Mouse (Mus musculus) intestine, embryonic 15.5 days (tissue): ENCODE data around the gene Deup1. TPM values are rescaled to one million over a fixed set of nuclear protein-coding genes. Genes with fewer than 3 reads are reported as not detected.
A peak's percentile ranks its signal among the peaks of the same experiment; 100 is the strongest.

Experiments
- ATAC-seq: fragments of 200-750 bp; cut with Nextera tagmentation; 2 replicates; pipeline ENCODE4 v1.8.0; 2017; ENCODE audit warnings: moderate TSS enrichment, moderate library complexity
- H3K27ac ChIP-seq: fragments of 300-500 bp; sonication (generic); 2 replicates; pipeline ENCODE4 v1.5.1; 2015; ENCODE audit warnings: mild to moderate bottlenecking, inconsistent platforms
- H3K27me3 ChIP-seq: fragments of 300-500 bp; sonication (generic); replicated peaks from 2 replicates; pipeline ENCODE4 v1.6.1; 2015; ENCODE audit warnings: inconsistent platforms
- H3K36me3 ChIP-seq: fragments of 300-500 bp; sonication (generic); 2 replicates; pipeline ENCODE4 v1.6.1; 2015; ENCODE audit warnings: inconsistent platforms
- H3K4me1 ChIP-seq: fragments of 300-500 bp; sonication (generic); replicated peaks from 2 replicates; pipeline ENCODE4 v1.6.1; 2015; ENCODE audit warnings: inconsistent platforms
- H3K4me2 ChIP-seq: fragments of 300-500 bp; sonication (generic); replicated peaks from 2 replicates; pipeline ENCODE4 v1.6.1; 2015; ENCODE audit warnings: mild to moderate bottlenecking, inconsistent platforms
- H3K4me3 ChIP-seq: fragments of 300-500 bp; sonication (generic); replicated peaks from 2 replicates; pipeline ENCODE4 v1.5.1; 2015; ENCODE audit warnings: inconsistent platforms
- H3K9ac ChIP-seq: fragments of 300-500 bp; sonication (generic); 2 replicates; pipeline ENCODE4 v1.6.1; 2015; ENCODE audit warnings: inconsistent platforms
- H3K9me3 ChIP-seq: fragments of 300-500 bp; sonication (generic); 2 replicates; pipeline ENCODE4 v1.6.1; 2016; ENCODE audit warnings: inconsistent platforms
- WGBS: fragments of 180-500 bp; shearing (Covaris S2); methylation state at CpG from one replicate; pipeline ENCODE4 v1.1.7; 2015; 5-methylcytosine and 5-hydroxymethylcytosine counted together
- polyA plus RNA-seq: library from polyadenylated mRNA; unstranded; fragments of >200 nt; fragmentation: Nextera tagmentation; extraction: Ambion mirVana; gene quantifications from 2 replicates; pipeline ENCODE4 v1.2.1, GENCODE M21; 2015

The Deup1 gene
- polyA plus RNA-seq: 0.16 and 0.25 TPM in 2 replicates

DNA sequence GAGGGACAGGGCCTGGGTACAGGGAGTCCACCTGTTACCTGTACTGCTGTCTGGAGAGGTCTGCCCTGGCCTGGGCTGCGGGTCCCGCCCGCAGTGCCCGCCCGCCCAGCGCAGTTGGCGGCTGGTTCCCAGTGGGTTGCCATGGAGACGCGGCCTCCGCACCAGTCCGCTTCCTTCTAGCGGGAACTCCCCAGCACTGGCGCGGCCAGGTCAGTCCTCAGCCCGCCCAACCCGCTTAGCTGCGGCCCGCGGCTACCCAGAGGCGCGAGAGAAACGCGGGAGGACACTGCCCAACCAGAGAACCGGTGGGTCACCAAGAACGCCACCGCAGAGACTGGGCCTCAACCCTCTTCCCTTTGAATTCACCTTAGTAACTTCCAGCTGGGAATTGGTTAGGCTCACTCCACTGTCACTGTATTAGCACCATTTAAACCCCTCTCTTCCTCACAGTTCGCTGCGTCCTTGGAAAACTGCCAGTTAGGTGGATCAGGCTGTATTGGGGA, at the start of gene Deup1:
TSS of gene Deup1 (minus strand) at position 149 of the 503 bp plus-strand sequence.
- peak within 1 kb of the TSS; percentile 25 for H3K4me3 ChIP-seq
- 0 out of 2 replicates have a peak, but pooled peaks cover 6% of the 10 kb centered on the region for H3K4me1 ChIP-seq
- no peaks in the 10 kb centered on the region for H3K27me3 ChIP-seq
- no peaks in the 10 kb centered on the region for H3K36me3 ChIP-seq
- H3K9me3 ChIP-seq: no peaks in the 10 kb centered on the region
- 1% methylated on average over 28 of the region's 28 CpGs for WGBS
- ATAC-seq: peak; percentile 85
- H3K9ac ChIP-seq: peak within 1 kb of the TSS; percentile 14; the same call in 1 of the 2 replicates
- H3K27ac ChIP-seq: no peak within 1 kb of the TSS
- H3K4me2 ChIP-seq: peak within 1 kb of the TSS; percentile 69

DNA sequence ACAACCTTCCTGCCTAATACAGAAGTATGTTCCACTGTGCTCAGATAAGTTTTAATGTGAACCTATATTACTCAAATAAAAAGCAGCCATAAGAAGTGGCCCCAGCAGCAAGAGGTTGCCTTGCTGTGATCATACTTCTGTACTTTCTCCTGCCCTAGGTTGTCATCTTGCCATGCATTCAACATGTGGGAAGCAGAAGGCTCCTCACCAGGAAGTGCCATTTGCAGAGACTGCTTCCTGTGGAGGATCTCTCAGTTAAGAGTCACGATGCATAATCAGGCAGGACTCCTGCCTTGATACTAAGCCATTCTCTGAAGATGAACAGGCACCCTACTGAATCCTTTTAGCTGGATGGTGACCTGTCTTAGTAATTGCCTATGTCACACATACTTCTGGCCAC, 44.5 kb upstream of the Deup1 start:
- Histone ChIP-seq H3K36me3 (no peaks in the 10 kb centered on the region), H3K27me3 (no peaks in the 10 kb centered on the region), H3K27ac (no peak overlapping the region), H3K4me3 (no peak overlapping the region), H3K4me2 (no peak overlapping the region), H3K9ac (no peak overlapping the region), H3K9me3 (no peaks in the 10 kb centered on the region), H3K4me1 (no peaks in the 10 kb centered on the region)
- no peak for ATAC-seq
- WGBS: 35% methylated on average over 1 of the region's 1 CpGs

GRCm38 (mm10) chr9:15670002-15670527, 42.3 kb upstream of the Deup1 start:
- peak; percentile 68 for ATAC-seq
- Histone ChIP-seq H3K36me3 (no peaks in the 10 kb centered on the region), H3K9ac (no peak overlapping the region), H3K4me1 (no peaks in the 10 kb centered on the region), H3K4me2 (no peak overlapping the region), H3K27ac (no peak overlapping the region), H3K4me3 (no peak overlapping the region), H3K9me3 (no peaks in the 10 kb centered on the region), H3K27me3 (no peaks in the 10 kb centered on the region)
- 18% methylated on average over 5 of the region's 5 CpGs for WGBS

DNA sequence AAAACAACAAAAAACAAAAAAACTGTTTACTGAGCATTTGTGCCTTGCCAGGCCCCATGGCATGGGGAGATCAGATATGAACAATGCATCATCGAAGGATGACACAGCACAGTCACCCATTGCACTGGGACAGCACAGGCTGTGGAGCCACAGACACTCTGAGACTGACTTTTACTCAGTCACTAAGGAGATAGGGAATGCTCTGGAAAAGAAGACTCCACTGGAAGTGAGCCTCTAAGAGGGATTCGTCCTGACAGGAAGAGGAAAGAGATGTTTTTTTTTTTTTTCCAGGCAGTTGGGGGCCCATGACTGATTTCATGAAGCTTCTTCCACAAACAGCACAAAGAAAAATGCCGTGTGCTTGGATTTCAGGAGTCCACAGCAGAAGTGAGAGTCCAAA, 41.7 kb upstream of the Deup1 start:
- ATAC-seq: no peak
- H3K27ac ChIP-seq: no peak overlapping the region
- no peaks in the 10 kb centered on the region for H3K36me3 ChIP-seq
- no peaks in the 10 kb centered on the region for H3K9me3 ChIP-seq
- no peak overlapping the region for H3K9ac ChIP-seq
- 46% methylated on average over 3 of the region's 3 CpGs for WGBS
- no peak overlapping the region for H3K4me2 ChIP-seq
- no peaks in the 10 kb centered on the region for H3K27me3 ChIP-seq
- H3K4me3 ChIP-seq: no peak overlapping the region
- no peaks in the 10 kb centered on the region for H3K4me1 ChIP-seq

GRCm38 (mm10) chr9:15664606-15665005, 36.9 kb upstream of the Deup1 start:
- Histone ChIP-seq H3K4me3 (no peak overlapping the region), H3K9ac (no peak overlapping the region), H3K27me3 (no peaks in the 10 kb centered on the region), H3K4me1 (no peaks in the 10 kb centered on the region), H3K9me3 (no peaks in the 10 kb centered on the region), H3K27ac (no peak overlapping the region), H3K4me2 (no peak overlapping the region), H3K36me3 (no peaks in the 10 kb centered on the region)
- 78% methylated on average over 7 of the region's 7 CpGs for WGBS
- ATAC-seq: no peak

DNA sequence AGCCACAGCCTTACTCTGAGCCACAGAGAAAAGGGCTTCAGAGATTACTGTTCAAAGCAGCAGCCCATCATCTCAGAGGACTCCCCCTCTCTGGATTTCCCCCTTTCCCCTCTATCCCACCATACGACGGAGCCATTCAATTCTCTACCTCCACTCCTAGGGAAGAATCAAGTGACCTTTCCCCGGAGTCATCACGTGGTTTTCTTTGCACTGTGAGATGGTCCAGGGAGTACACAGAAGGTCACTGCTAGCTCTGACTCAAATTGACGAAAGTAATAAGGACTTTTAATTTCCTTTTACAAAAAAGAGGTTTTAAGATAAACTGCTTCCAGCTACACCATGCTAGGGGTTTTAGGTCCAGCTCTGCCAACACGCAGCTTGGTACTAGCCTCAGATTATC, 31.3 kb upstream of the Deup1 start:
- no peak overlapping the region for H3K9ac ChIP-seq
- H3K27ac ChIP-seq: no peak overlapping the region
- no peaks in the 10 kb centered on the region for H3K36me3 ChIP-seq
- no peak overlapping the region for H3K4me3 ChIP-seq
- H3K4me2 ChIP-seq: no peak overlapping the region
- no peaks in the 10 kb centered on the region for H3K4me1 ChIP-seq
- no peaks in the 10 kb centered on the region for H3K27me3 ChIP-seq
- 68% methylated on average over 6 of the region's 6 CpGs for WGBS
- no peaks in the 10 kb centered on the region for H3K9me3 ChIP-seq
- ATAC-seq: no peak

GRCm38 (mm10) chr9:15658236-15658785, 30.6 kb upstream of the Deup1 start:
- H3K9ac ChIP-seq: no peak overlapping the region
- 25% methylated on average over 6 of the region's 6 CpGs for WGBS
- no peaks in the 10 kb centered on the region for H3K27me3 ChIP-seq
- no peaks in the 10 kb centered on the region for H3K4me1 ChIP-seq
- H3K36me3 ChIP-seq: no peaks in the 10 kb centered on the region
- no peak overlapping the region for H3K27ac ChIP-seq
- H3K9me3 ChIP-seq: no peaks in the 10 kb centered on the region
- H3K4me3 ChIP-seq: no peak overlapping the region
- no peak overlapping the region for H3K4me2 ChIP-seq
- ATAC-seq: no peak

DNA sequence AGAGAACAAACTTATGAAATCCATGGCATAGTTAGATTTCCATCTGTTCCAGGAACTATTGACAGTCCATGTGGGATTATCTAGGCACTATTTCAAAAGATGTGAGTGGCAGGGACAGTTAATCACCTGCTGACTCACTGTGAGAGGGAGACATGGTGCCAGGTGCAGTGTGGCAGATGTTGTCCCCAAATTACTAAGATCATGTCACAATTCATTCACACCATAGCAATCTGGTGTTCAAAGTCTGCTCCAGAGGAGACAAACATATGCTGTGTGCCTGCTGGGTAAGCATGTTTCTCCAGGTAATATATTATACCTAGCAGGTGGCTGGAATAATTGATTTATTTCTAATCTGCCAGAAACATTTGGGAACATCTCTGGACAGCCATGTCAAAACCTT, 25.3 kb upstream of the Deup1 start:
- Histone ChIP-seq H3K36me3 (no peaks in the 10 kb centered on the region), H3K27me3 (no peaks in the 10 kb centered on the region), H3K9me3 (no peaks in the 10 kb centered on the region), H3K27ac (no peak overlapping the region), H3K4me2 (no peak overlapping the region), H3K4me1 (no peaks in the 10 kb centered on the region), H3K9ac (no peak overlapping the region), H3K4me3 (no peak overlapping the region)
- no peak for ATAC-seq

GRCm38 (mm10) chr9:15649977-15650376, 22.2 kb upstream of the Deup1 start:
- Histone ChIP-seq H3K27ac (no peak overlapping the region), H3K4me1 (no peaks in the 10 kb centered on the region), H3K4me3 (no peak overlapping the region), H3K36me3 (no peaks in the 10 kb centered on the region), H3K4me2 (no peak overlapping the region), H3K27me3 (no peaks in the 10 kb centered on the region), H3K9me3 (no peaks in the 10 kb centered on the region), H3K9ac (no peak overlapping the region)
- no peak for ATAC-seq
- WGBS: 85% methylated on average over 2 of the region's 2 CpGs

GRCm38 (mm10) chr9:15627384-15627783, 349 bp downstream of the Deup1 start:
- 21% methylated on average over 5 of the region's 5 CpGs for WGBS
- ATAC-seq: 0 out of 2 replicates have a peak, but pooled peaks have one; percentile 10

GRCm38 (mm10) chr9:15624739-15625138, 3.0 kb downstream of the Deup1 start:
- WGBS: 69% methylated on average over 3 of the region's 3 CpGs
- H3K36me3 ChIP-seq: no peaks in the 10 kb centered on the region

More at GRCm38 (mm10) chr9:15627384-15627783, 349 bp downstream of the Deup1 start:
- no peak overlapping the region for H3K27ac ChIP-seq
- H3K36me3 ChIP-seq: no peaks in the 10 kb centered on the region
- H3K4me3 ChIP-seq: peak overlapping the region; percentile 25
- H3K9me3 ChIP-seq: no peaks in the 10 kb centered on the region
- no peaks in the 10 kb centered on the region for H3K27me3 ChIP-seq
- peak overlapping the region; percentile 14; the same call in 1 of the 2 replicates for H3K9ac ChIP-seq
- H3K4me1 ChIP-seq: 0 out of 2 replicates have a peak, but pooled peaks cover 6% of the 10 kb centered on the region
- peak overlapping the region; percentile 69 for H3K4me2 ChIP-seq

DNA sequence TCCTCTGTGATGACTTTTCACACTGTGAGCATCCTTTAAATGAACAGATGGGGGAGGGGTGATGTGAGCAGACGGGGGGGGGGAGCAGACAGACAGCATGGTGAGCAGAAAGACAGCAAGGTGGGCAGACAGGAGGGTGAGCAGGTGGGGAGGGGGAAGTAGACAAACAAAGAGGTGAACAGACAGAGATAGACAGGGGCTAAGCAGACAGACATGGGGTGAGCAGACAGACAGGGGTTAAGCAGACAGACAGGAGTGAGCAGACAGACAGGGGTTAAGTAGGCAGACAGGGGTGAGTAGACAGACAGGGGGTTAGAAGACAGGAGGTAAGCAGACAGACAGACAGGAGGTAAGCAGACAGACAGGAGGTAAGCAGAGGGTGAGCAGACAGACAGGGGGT, 8.0 kb downstream of the Deup1 start:
- ATAC-seq: no peak
- no peak overlapping the region for H3K9ac ChIP-seq
- H3K4me2 ChIP-seq: no peak overlapping the region
- H3K9me3 ChIP-seq: no peaks in the 10 kb centered on the region
- no peak overlapping the region for H3K27ac ChIP-seq
- H3K4me3 ChIP-seq: no peak overlapping the region
- no peaks in the 10 kb centered on the region for H3K36me3 ChIP-seq
- no peaks in the 10 kb centered on the region for H3K27me3 ChIP-seq
- WGBS: 59% methylated on average over 1 of the region's 1 CpGs
- no peaks in the 10 kb centered on the region for H3K4me1 ChIP-seq

More at GRCm38 (mm10) chr9:15624739-15625138, 3.0 kb downstream of the Deup1 start:
- Histone ChIP-seq H3K9ac (no peak overlapping the region), H3K27me3 (no peaks in the 10 kb centered on the region), H3K4me2 (no peak overlapping the region), H3K27ac (no peak overlapping the region), H3K4me3 (no peak overlapping the region), H3K9me3 (no peaks in the 10 kb centered on the region), H3K4me1 (0 out of 2 replicates have a peak, but pooled peaks cover 6% of the 10 kb centered on the region)
- no peak for ATAC-seq

- no peaks in the 10 kb centered on the region for H3K9me3 ChIP-seq
- no peaks in the 10 kb centered on the region for H3K27me3 ChIP-seq
- H3K4me3 ChIP-seq: no peak overlapping the region
- no peaks in the 10 kb centered on the region for H3K36me3 ChIP-seq
- H3K27ac ChIP-seq: no peak overlapping the region
- WGBS: 51% methylated on average over 10 of the region's 10 CpGs
- ATAC-seq: no peak
- H3K4me1 ChIP-seq: no peaks in the 10 kb centered on the region
- H3K9ac ChIP-seq: no peak overlapping the region
- no peak overlapping the region for H3K4me2 ChIP-seq
Observed at GRCm38 (mm10) chr9:15619020-15619590, 8.6 kb downstream of the Deup1 start.
